Mouse (Mus musculus) stomach, postnatal 0 days (tissue): ENCODE results near the gene Cbs.
A peak's percentile ranks its signal among the peaks of the same experiment; 100 is the strongest.

Experiments used
- CTCF ChIP-seq: IDR thresholded peaks from 2 replicates; pipeline ENCODE4 v1.5.1; 2016; ENCODE audit warnings: antibody characterized with exemption, low read depth, mild to moderate bottlenecking, moderate library complexity
- EP300 ChIP-seq: optimal IDR thresholded peaks from 2 replicates; pipeline ENCODE3; 2016; ENCODE audit warnings: antibody characterized with exemption

GRCm38 (mm10) chr17:31606424-31606823 lies 30.6 kb downstream of the Cbs start:
- TF ChIP-seq EP300, result no peak
- peak; percentile 54 for TF ChIP-seq CTCF
